Mouse (Mus musculus): ENCODE measurements around the gene Hoxc9. TPM values are rescaled to one million over a fixed set of nuclear protein-coding genes. Genes with fewer than 3 reads are reported as not detected.

Hoxc9 gene
- polyA plus RNA-seq, 1 experiment from 2014 or later: not detected

DNA sequence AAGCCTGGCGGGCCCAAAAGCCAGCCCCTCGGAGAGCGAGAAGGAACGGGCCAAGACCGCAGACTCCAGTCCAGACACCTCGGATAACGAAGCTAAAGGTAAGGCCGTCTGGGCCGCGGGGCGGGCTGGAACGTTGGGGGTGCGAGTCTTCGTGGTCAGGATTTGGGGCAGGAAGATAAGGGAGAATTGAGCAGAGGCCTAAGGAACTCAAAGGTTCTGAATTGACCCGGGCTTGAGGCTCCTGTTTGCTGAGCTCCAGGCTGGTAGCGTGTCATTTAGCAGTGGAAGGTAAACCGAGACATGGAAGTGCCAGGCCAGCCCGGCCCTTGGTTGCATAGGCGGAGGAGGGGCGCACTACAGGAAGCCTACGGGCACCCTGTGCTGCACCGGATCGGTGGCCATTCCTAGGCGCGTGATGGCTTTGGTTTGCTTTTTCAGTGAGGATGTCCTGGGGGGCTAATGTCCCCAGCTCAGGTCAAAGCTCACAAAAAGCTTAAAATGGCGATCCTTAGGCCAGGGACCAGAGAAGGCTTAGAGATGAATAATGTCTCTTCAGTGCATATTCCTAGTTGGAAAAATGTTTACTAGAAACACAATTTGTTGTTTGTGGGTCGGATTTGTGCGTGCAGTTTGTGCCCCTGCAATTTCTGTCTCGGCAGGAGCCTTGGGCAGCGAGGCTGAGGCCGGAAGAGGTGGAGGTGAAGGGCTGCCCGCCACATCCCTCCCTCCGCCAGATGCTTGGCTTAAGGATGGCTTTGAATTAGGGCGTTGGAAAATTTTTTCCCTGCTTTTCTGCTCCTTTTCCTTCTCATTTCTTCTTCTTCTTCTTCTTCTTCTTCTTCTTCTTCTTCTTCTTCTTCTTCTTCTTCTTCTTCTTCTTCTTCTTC, 8.5 kb upstream of the Hoxc9 start:
- DNase-seq (ENCODE audit: low spot score): no peak
- 1% methylated on average over 34 of the region's 34 CpGs for WGBS

GRCm38 (mm10) chr15:102969296-102969695, 6.9 kb upstream of the Hoxc9 start:
- no peaks in the 10 kb centered on the region for H3K9me3 ChIP-seq (replicated peaks; ENCODE audit: control insufficient read depth, low read length)
- H3K27me3 ChIP-seq (ENCODE audit: control insufficient read depth, insufficient read depth, low read length): peaks cover 96% of the 10 kb centered on the region
- H3K36me3 ChIP-seq (replicated peaks; ENCODE audit: control insufficient read depth, insufficient read depth, low read depth, low read length): no peaks in the 10 kb centered on the region
- ATAC-seq (replicated peaks; ENCODE audit: insufficient number of reproducible peaks, low FRiP score, low TSS enrichment, low read depth) (no peak), DNase-seq (ENCODE audit: low spot score) (no peak)
- H3K4me1 ChIP-seq (ENCODE audit: control insufficient read depth, insufficient read depth, low read length): no peaks in the 10 kb centered on the region
- H3K4me2 ChIP-seq (ENCODE audit: low read depth, low read length): no peak overlapping the region
- H3K9ac ChIP-seq (replicated peaks; ENCODE audit: low read length): no peak overlapping the region
- H3K4me3 ChIP-seq (ENCODE audit: low read depth, low read length): no peak overlapping the region
- no peak overlapping the region for H3K27ac ChIP-seq (replicated peaks; ENCODE audit: low read depth, low read length)
- WGBS: 39% methylated on average over 1 of the region's 1 CpGs

More for the DNA sequence above, 8.5 kb upstream of the Hoxc9 start:
- H3K4me3 ChIP-seq (ENCODE audit: low read depth, low read length): no peak overlapping the region
- H3K27ac ChIP-seq (replicated peaks; ENCODE audit: low read depth, low read length): no peak overlapping the region
- no peaks in the 10 kb centered on the region for H3K36me3 ChIP-seq (replicated peaks; ENCODE audit: control insufficient read depth, insufficient read depth, low read depth, low read length)
- no peak for ATAC-seq (replicated peaks; ENCODE audit: insufficient number of reproducible peaks, low FRiP score, low TSS enrichment, low read depth)
- no peak overlapping the region for H3K9ac ChIP-seq (replicated peaks; ENCODE audit: low read length)
- H3K4me1 ChIP-seq (ENCODE audit: control insufficient read depth, insufficient read depth, low read length): no peaks in the 10 kb centered on the region
- H3K4me2 ChIP-seq (ENCODE audit: low read depth, low read length): no peak overlapping the region
- no peaks in the 10 kb centered on the region for H3K9me3 ChIP-seq (replicated peaks; ENCODE audit: control insufficient read depth, low read length)
- peaks cover 93% of the 10 kb centered on the region for H3K27me3 ChIP-seq (ENCODE audit: control insufficient read depth, insufficient read depth, low read length)

- WGBS: 1% methylated on average over 12 of the region's 12 CpGs
- H3K27me3 ChIP-seq (ENCODE audit: control insufficient read depth, insufficient read depth, low read length): peaks cover 94% of the 10 kb centered on the region
- no peak overlapping the region for H3K27ac ChIP-seq (replicated peaks; ENCODE audit: low read depth, low read length)
- H3K4me1 ChIP-seq (ENCODE audit: control insufficient read depth, insufficient read depth, low read length): no peaks in the 10 kb centered on the region
- H3K4me3 ChIP-seq (ENCODE audit: low read depth, low read length): no peak overlapping the region
- no peaks in the 10 kb centered on the region for H3K36me3 ChIP-seq (replicated peaks; ENCODE audit: control insufficient read depth, insufficient read depth, low read depth, low read length)
- H3K9me3 ChIP-seq (replicated peaks; ENCODE audit: control insufficient read depth, low read length): no peaks in the 10 kb centered on the region
- DNase-seq (ENCODE audit: low spot score): no peak
- no peak for ATAC-seq (replicated peaks; ENCODE audit: insufficient number of reproducible peaks, low FRiP score, low TSS enrichment, low read depth)
- H3K4me2 ChIP-seq (ENCODE audit: low read depth, low read length): no peak overlapping the region
- no peak overlapping the region for H3K9ac ChIP-seq (replicated peaks; ENCODE audit: low read length)
Measured at GRCm38 (mm10) chr15:102970740-102971139, 5.5 kb upstream of the Hoxc9 start.

DNA sequence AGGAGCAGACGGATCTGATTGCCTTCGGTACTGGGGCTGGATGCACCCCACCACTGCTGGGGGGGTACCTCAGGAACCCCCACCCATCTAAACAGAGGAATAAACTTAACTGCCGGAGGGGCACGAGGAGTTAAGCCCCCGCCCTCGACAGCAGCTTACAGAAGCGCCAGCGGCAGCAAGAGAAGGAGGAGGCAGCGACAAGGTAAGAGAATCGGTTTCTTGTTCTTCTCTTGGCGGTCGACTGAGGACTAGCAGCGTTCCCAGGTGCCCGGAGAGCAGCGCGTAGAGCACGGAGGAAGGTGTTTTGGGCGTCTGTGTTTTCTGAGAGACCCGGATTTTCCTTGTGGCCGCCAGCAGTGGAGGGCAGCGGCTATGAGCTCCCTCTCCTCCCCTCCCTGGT, 4.0 kb upstream of the Hoxc9 start:
- no peak for DNase-seq (ENCODE audit: low spot score)
- WGBS: under 1% methylated on average over 21 of the region's 21 CpGs
- no peak overlapping the region for H3K27ac ChIP-seq (replicated peaks; ENCODE audit: low read depth, low read length)
- no peak overlapping the region for H3K9ac ChIP-seq (replicated peaks; ENCODE audit: low read length)
- H3K4me2 ChIP-seq (ENCODE audit: low read depth, low read length): no peak overlapping the region
- ATAC-seq (replicated peaks; ENCODE audit: insufficient number of reproducible peaks, low FRiP score, low TSS enrichment, low read depth): no peak
- H3K4me1 ChIP-seq (ENCODE audit: control insufficient read depth, insufficient read depth, low read length): no peaks in the 10 kb centered on the region
- no peak overlapping the region for H3K4me3 ChIP-seq (ENCODE audit: low read depth, low read length)
- H3K36me3 ChIP-seq (replicated peaks; ENCODE audit: control insufficient read depth, insufficient read depth, low read depth, low read length): no peaks in the 10 kb centered on the region
- no peaks in the 10 kb centered on the region for H3K9me3 ChIP-seq (replicated peaks; ENCODE audit: control insufficient read depth, low read length)
- H3K27me3 ChIP-seq (ENCODE audit: control insufficient read depth, insufficient read depth, low read length): peaks cover 94% of the 10 kb centered on the region

GRCm38 (mm10) chr15:102972753-102973152, 3.5 kb upstream of the Hoxc9 start:
- Histone ChIP-seq H3K9me3 (replicated peaks; ENCODE audit: control insufficient read depth, low read length) (no peaks in the 10 kb centered on the region), H3K4me1 (ENCODE audit: control insufficient read depth, insufficient read depth, low read length) (no peaks in the 10 kb centered on the region), H3K27ac (replicated peaks; ENCODE audit: low read depth, low read length) (no peak overlapping the region), H3K4me2 (ENCODE audit: low read depth, low read length) (no peak overlapping the region), H3K4me3 (ENCODE audit: low read depth, low read length) (no peak overlapping the region), H3K27me3 (ENCODE audit: control insufficient read depth, insufficient read depth, low read length) (peaks cover 94% of the 10 kb centered on the region), H3K36me3 (replicated peaks; ENCODE audit: control insufficient read depth, insufficient read depth, low read depth, low read length) (no peaks in the 10 kb centered on the region), H3K9ac (replicated peaks; ENCODE audit: low read length) (no peak overlapping the region)
- WGBS: 2% methylated on average over 6 of the region's 6 CpGs
- DNase-seq (ENCODE audit: low spot score) (no peak), ATAC-seq (replicated peaks; ENCODE audit: insufficient number of reproducible peaks, low FRiP score, low TSS enrichment, low read depth) (no peak)

DNA sequence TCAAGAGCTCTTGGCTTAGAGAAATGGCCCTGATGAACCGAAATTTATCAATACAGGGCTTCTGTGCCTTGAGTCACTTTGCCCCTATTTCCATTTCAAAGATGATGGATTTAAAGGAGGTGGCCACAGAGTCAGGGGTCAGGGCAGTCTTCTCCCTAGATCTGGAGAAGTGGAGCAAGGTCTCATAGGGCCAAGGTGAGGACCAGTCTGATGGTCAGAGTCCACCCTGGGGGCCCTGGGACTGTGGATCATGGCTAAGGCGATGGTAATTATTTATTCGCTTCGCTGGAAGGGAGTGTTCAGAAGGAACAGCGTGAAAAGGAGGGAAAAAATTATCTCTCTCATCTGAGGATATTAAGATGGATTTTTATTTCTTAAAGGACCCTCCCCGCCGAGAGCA, 1.2 kb upstream of the Hoxc9 start:
- no peaks in the 10 kb centered on the region for H3K9me3 ChIP-seq (replicated peaks; ENCODE audit: control insufficient read depth, low read length)
- DNase-seq (ENCODE audit: low spot score) (no peak), ATAC-seq (replicated peaks; ENCODE audit: insufficient number of reproducible peaks, low FRiP score, low TSS enrichment, low read depth) (no peak)
- no peak overlapping the region for H3K4me3 ChIP-seq (ENCODE audit: low read depth, low read length)
- 5% methylated on average over 7 of the region's 7 CpGs for WGBS
- peaks cover 97% of the 10 kb centered on the region for H3K27me3 ChIP-seq (ENCODE audit: control insufficient read depth, insufficient read depth, low read length)
- no peaks in the 10 kb centered on the region for H3K36me3 ChIP-seq (replicated peaks; ENCODE audit: control insufficient read depth, insufficient read depth, low read depth, low read length)
- no peak overlapping the region for H3K4me2 ChIP-seq (ENCODE audit: low read depth, low read length)
- H3K27ac ChIP-seq (replicated peaks; ENCODE audit: low read depth, low read length): no peak overlapping the region
- no peaks in the 10 kb centered on the region for H3K4me1 ChIP-seq (ENCODE audit: control insufficient read depth, insufficient read depth, low read length)
- H3K9ac ChIP-seq (replicated peaks; ENCODE audit: low read length): no peak overlapping the region

DNA sequence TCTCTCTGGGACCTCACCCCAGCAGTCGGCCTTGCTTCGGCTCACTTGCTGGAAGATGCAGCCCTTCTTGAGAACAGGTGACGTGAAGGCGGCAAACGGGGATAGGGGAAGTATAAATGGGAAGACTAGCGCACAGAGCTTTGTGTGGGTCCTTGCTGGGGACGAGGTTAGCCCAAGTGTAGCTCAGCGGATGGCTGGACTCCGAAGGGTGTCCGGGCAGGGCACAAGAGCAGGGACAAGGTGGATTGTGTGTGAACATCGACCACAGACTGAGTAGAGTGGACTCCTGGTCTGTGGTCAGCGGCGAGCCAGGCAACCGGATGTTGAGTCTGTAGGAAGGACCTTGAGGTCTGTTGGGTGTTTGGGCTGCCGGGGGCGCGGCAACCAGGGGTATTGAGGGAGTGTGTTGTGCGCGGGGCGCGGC, 539 bp upstream of the Hoxc9 start:
- ATAC-seq (replicated peaks; ENCODE audit: insufficient number of reproducible peaks, low FRiP score, low TSS enrichment, low read depth) (no peak), DNase-seq (ENCODE audit: low spot score) (no peak)
- H3K9me3 ChIP-seq (replicated peaks; ENCODE audit: control insufficient read depth, low read length): no peaks in the 10 kb centered on the region
- peaks cover 98% of the 10 kb centered on the region for H3K27me3 ChIP-seq (ENCODE audit: control insufficient read depth, insufficient read depth, low read length)
- no peaks in the 10 kb centered on the region for H3K36me3 ChIP-seq (replicated peaks; ENCODE audit: control insufficient read depth, insufficient read depth, low read depth, low read length)
- 2% methylated on average over 21 of the region's 21 CpGs for WGBS
- no peak overlapping the region for H3K4me3 ChIP-seq (ENCODE audit: low read depth, low read length)
- H3K27ac ChIP-seq (replicated peaks; ENCODE audit: low read depth, low read length): no peak overlapping the region
- H3K4me1 ChIP-seq (ENCODE audit: control insufficient read depth, insufficient read depth, low read length): no peaks in the 10 kb centered on the region
- no peak overlapping the region for H3K9ac ChIP-seq (replicated peaks; ENCODE audit: low read length)
- no peak overlapping the region for H3K4me2 ChIP-seq (ENCODE audit: low read depth, low read length)

- Histone ChIP-seq H3K4me3 (ENCODE audit: low read depth, low read length) (no peak overlapping the region), H3K4me2 (ENCODE audit: low read depth, low read length) (no peak overlapping the region), H3K9ac (replicated peaks; ENCODE audit: low read length) (no peak overlapping the region), H3K9me3 (replicated peaks; ENCODE audit: control insufficient read depth, low read length) (no peaks in the 10 kb centered on the region), H3K27ac (replicated peaks; ENCODE audit: low read depth, low read length) (no peak overlapping the region), H3K4me1 (ENCODE audit: control insufficient read depth, insufficient read depth, low read length) (peaks cover 4% of the 10 kb centered on the region), H3K27me3 (ENCODE audit: control insufficient read depth, insufficient read depth, low read length) (peaks cover 97% of the 10 kb centered on the region), H3K36me3 (replicated peaks; ENCODE audit: control insufficient read depth, insufficient read depth, low read depth, low read length) (no peaks in the 10 kb centered on the region)
- 1% methylated on average over 37 of the region's 37 CpGs for WGBS
- DNase-seq (ENCODE audit: low spot score): no peak
- ATAC-seq (replicated peaks; ENCODE audit: insufficient number of reproducible peaks, low FRiP score, low TSS enrichment, low read depth): no peak
Measured at GRCm38 (mm10) chr15:102976631-102977422, 588 bp downstream of the Hoxc9 start.

Data from embryonic facial prominence, embryonic 11.5 days (tissue).